In genomic region chr8:25331161-25331776, GRCm38 (mm10) we compare ENCODE assay signal across 11 mouse cellular contexts.
DNase-seq lines count a peak whose midpoint lies in the region; ATAC-seq and TF ChIP-seq lines count a peak whose summit lies in the region.
"Had no signal": no experiment of that assay in that cellular context is flagged by ENCODE, and none has a peak within 500 bp of the region (broad histone marks: within the 10 kb centered on the region; RNA-seq: fewer than 3 reads in every experiment).

No protein-coding gene starts in this region.

- H3K9ac ChIP-seq in stomach, postnatal 0 days (ENCODE audit: low read length), result no peak overlapping the region
- H3K9ac ChIP-seq: midbrain, embryonic 12.5 days had no signal

- no peak for TF ChIP-seq EP300 in stomach, postnatal 0 days (optimal IDR thresholded peaks at IDR 0.05)

- H3K4me2 ChIP-seq in stomach, postnatal 0 days (replicated peaks; ENCODE audit: low read depth), result no peak overlapping the region
- H3K4me2 ChIP-seq: midbrain, embryonic 12.5 days had no signal

- H3K36me3 ChIP-seq in limb, embryonic 10.5 days, result no peaks in the 10 kb centered on the region
- no peaks in the 10 kb centered on the region for H3K36me3 ChIP-seq in stomach, postnatal 0 days (ENCODE audit: control insufficient read depth, insufficient read depth, low read length)
- H3K36me3 ChIP-seq: midbrain, embryonic 12.5 days had no signal

- TF ChIP-seq CTCF in stomach, postnatal 0 days (IDR thresholded peaks at IDR 0.05; ENCODE audit: low read depth), result no peak

- 56% methylated on average over 7 of the region's 7 CpGs for WGBS in limb, embryonic 10.5 days
- WGBS in stomach, postnatal 0 days, result 52% methylated on average over 7 of the region's 7 CpGs

- peak overlapping the region; percentile 65 for H3K27ac ChIP-seq in limb, embryonic 10.5 days
- no peak overlapping the region for H3K27ac ChIP-seq in stomach, postnatal 0 days (replicated peaks)
- H3K27ac ChIP-seq: midbrain, embryonic 12.5 days had no signal

- ATAC-seq in hematopoietic stem cell, adult 5-6 weeks (replicated peaks in 1 of 2; ENCODE audit: insufficient read depth in 1 of 2, low FRiP score in 2 of 2, low TSS enrichment in 1 of 2, low read depth in 1 of 2, poor library complexity in 2 of 2, severe bottlenecking in 2 of 2), result peak; percentile 90 to 93
- ATAC-seq in stomach, postnatal 0 days (ENCODE audit: low FRiP score, low TSS enrichment), result no peak

- H3K27me3 ChIP-seq in limb, embryonic 10.5 days (ENCODE audit: low read depth, poor library complexity, severe bottlenecking), result no peaks in the 10 kb centered on the region
- no peaks in the 10 kb centered on the region for H3K27me3 ChIP-seq in stomach, postnatal 0 days (ENCODE audit: control insufficient read depth, insufficient read depth, low read length)
- H3K27me3 ChIP-seq: midbrain, embryonic 12.5 days had no signal

- no peak overlapping the region for H3K4me3 ChIP-seq in limb, embryonic 10.5 days
- H3K4me3 ChIP-seq in stomach, postnatal 0 days (ENCODE audit: low read depth, low read length), result no peak overlapping the region
- H3K4me3 ChIP-seq: midbrain, embryonic 12.5 days had no signal

- H3K4me1 ChIP-seq in limb, embryonic 10.5 days, result peaks cover 57% of the 10 kb centered on the region
- H3K4me1 ChIP-seq in stomach, postnatal 0 days (replicated peaks; ENCODE audit: control insufficient read depth, insufficient read depth), result no peaks in the 10 kb centered on the region

- H3K9me3 ChIP-seq in limb, embryonic 10.5 days (replicated peaks), result no peaks in the 10 kb centered on the region; the same call in 1 of the 2 replicates
- no peaks in the 10 kb centered on the region for H3K9me3 ChIP-seq in stomach, postnatal 0 days (ENCODE audit: control insufficient read depth, low read length)
- H3K9me3 ChIP-seq: midbrain, embryonic 12.5 days had no signal

- peak; percentile 14 for DNase-seq in adrenal gland, adult 2 months
- no peak for DNase-seq in adrenal gland, postnatal 10 days
- peak; percentile 30 for DNase-seq in 3T3-L1 (ENCODE audit: low read depth, low spot score)
- DNase-seq in limb, embryonic 10.5 days (ENCODE audit: low spot score), result no peak
- DNase-seq in urinary bladder, adult 18-20 months (ENCODE audit: low spot score in 2 of 2), result no peak
- DNase-seq in stomach, postnatal 0 days (ENCODE audit: low spot score), result no peak
- no peak for DNase-seq in liver
- DNase-seq: heart, postnatal 10 days; retina, postnatal 1 day had no signal

Comparison
In these comparisons a context has a peak if more than half of its experiments do, and no peak if none do; other contexts are left out.
1. DNase-seq: peak in adrenal gland, adult 2 months (single experiment) and 3T3-L1 (single experiment); none in adrenal gland, postnatal 10 days (single experiment), limb, embryonic 10.5 days (single experiment), urinary bladder, adult 18-20 months (0 of 2), stomach, postnatal 0 days (single experiment) and liver (single experiment).